Mouse (Mus musculus) naive thymus-derived CD4-positive, alpha-beta T cell, adult 5 months (primary cell): ENCODE results near the gene Icam1. TPM values are rescaled to one million over a fixed set of nuclear protein-coding genes. Genes with fewer than 3 reads are reported as not detected.

Experiments
- polyA plus RNA-seq: library from polyadenylated mRNA; unstranded; fragments of 100-300 nt; shearing (Covaris generic); gene quantifications from one replicate; pipeline ENCODE4 v1.2.1, GENCODE M21; 2017

Gene Icam1
- 31.7 TPM for polyA plus RNA-seq

DNA sequence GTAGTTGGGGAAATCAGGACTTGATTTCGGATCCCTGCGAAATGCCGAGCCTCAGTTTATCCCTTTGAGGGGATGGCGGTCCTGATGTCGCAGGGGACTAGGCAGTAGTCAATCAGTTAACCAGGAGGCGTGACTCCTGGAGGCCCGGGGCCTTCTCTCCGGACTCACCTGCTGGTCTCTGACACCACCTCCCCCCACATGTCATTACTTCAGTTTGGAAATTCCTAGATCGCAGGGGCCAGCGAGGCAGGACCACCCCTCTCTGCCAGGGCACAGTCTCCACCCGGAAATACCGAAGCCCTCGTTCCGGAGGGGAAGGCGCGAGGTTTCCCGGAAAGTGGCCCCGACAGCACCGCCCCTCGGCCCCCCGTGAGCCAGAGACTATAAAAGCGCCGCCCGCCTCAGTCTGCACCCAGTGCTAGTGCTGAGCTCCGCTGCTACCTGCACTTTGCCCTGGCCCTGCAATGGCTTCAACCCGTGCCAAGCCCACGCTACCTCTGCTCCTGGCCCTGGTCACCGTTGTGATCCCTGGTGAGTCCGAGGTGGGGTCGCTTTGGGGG is at the start of gene Icam1:
TSS of gene Icam1 (plus strand) at position 415 of the 560 bp plus-strand sequence.

GRCm38 (mm10) chr9:20976216-20976960 is 39.4 kb upstream of the Icam1 start, which contains the start of gene S1pr2:
S1pr2 (minus strand) TSS chr9:20976781.

GRCm38 (mm10) chr9:21002627-21003551 is 12.9 kb upstream of the Icam1 start, which contains the start of gene Mrpl4:
Mrpl4 (plus strand) TSS chr9:21002738.

GRCm38 (mm10) chr9:21029291-21030054 is 13.7 kb downstream of the Icam1 start, which contains the start of gene Icam4:
Icam4 (plus strand) TSS chr9:21029373.

GRCm38 (mm10) chr9:21031896-21032351 is 16.1 kb downstream of the Icam1 start, which contains the start of gene Icam5:
Icam5 (plus strand) TSS chr9:21032073.

DNA sequence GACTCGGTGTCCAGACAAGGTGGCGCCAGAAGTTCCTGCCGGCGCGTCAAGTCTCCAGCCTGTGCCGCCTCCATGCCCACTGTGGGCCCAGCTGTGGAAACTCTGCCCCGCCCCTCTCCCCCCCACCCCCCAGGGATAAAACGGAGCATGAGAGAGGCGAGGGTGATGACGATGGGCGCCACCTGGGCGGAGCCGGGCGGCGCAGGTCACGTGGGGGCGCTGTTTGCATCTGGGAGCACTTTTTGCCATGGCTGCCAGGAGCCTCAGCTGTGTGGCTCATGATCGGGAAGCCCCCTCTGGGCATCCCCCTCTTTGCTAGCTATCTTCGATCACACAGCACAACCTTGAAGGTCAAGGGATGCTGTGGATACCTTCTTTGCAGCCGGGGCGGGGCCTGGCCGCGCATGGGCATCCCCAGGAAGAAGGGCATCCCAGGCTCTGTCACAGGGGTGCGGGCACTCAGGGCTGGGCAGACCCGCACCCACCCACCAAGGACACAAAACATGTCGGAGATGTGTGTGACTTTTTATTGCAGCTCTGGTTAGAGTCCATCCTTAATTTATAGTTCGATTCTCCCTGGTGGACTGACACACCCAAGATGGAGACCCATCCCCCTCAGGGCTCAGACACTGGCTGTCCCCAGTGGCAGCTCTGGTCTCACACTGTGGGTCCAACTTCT is 51.4 kb downstream of the Icam1 start, which contains the start of gene Zglp1:
TSS of gene Zglp1 (minus strand) at position 88 of the 679 bp plus-strand sequence.

DNA sequence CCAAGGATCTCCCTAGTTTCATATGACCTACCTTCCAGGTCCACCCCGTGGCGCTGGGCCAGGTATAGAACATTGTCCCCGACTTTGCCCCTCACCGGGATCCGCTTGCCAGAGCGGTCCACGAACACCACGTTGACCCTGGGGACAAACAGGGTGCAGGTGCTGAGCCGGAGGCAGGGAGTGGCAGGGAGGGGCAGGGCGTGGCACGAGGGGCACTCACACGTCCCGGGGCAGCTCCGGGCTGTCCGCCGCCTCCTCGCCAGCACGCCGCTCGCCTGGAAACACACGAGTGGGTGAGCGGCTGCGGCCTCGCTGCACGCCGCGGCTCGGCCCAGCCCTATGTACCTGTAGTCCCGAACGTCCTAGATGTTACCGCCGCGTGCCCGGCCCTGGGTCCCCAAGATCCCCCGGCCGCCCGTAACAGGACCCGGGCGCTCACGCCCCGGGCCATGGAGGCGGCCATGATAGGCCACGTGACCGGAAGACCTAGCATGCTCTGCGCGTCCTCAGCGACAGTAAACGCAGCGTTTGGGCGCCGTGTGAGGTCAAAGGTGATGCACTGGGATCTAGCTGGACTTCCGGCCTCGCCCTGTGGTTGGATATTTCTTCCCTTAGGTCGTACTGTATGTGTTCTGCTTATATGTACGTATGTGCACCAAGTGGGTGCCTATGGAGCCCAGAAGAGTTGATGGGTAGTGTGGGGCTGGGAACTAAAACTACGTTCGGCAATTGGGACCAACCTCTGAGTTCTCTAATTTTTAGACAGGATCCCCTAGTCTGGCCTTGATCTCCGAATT is 57.5 kb downstream of the Icam1 start, which contains the start of the genes Gm49373 and Fdx1l:
TSS of gene Gm49373 (minus strand) at position 53 of the 797 bp plus-strand sequence.
TSS of gene Fdx1l (minus strand) at position 571 of the 797 bp plus-strand sequence.

Other genes starting within 250 kb of the Icam1 start
- not detected for gene Col5a3, start 200.9 kb upstream of the Icam1 start, polyA plus RNA-seq
- gene Rdh8, start 197.5 kb upstream of the Icam1 start, polyA plus RNA-seq: not detected
- 25.8 TPM for gene A230050P20Rik, start 147.3 kb upstream of the Icam1 start, polyA plus RNA-seq
- gene Angptl6, start 136.3 kb upstream of the Icam1 start, polyA plus RNA-seq: 5.3 TPM
- 106 TPM for gene Ppan, start 127.8 kb upstream of the Icam1 start, polyA plus RNA-seq
- 303 TPM for gene Eif3g, start 117.4 kb upstream of the Icam1 start, polyA plus RNA-seq
- gene Dnmt1, start 56.1 kb upstream of the Icam1 start, polyA plus RNA-seq: 75.5 TPM
- 2.3 TPM for gene S1pr2, start 39.2 kb upstream of the Icam1 start, polyA plus RNA-seq
- 96.9 TPM for gene Mrpl4, start 13.2 kb upstream of the Icam1 start, polyA plus RNA-seq
- 0.56 TPM for gene Icam4, start 13.4 kb downstream of the Icam1 start, polyA plus RNA-seq
- not detected for gene Icam5, start 16.1 kb downstream of the Icam1 start, polyA plus RNA-seq
- not detected for gene Zglp1, start 51.1 kb downstream of the Icam1 start, polyA plus RNA-seq
- 0.44 TPM for gene Gm49373, start 57.1 kb downstream of the Icam1 start, polyA plus RNA-seq
- 35.4 TPM for gene Fdx1l, start 57.6 kb downstream of the Icam1 start, polyA plus RNA-seq
- gene Gm38431, start 76.0 kb downstream of the Icam1 start, polyA plus RNA-seq: 2.2 TPM
- 64.1 TPM for gene Raver1, start 76.0 kb downstream of the Icam1 start, polyA plus RNA-seq
- 47.8 TPM for gene Tyk2, start 115.3 kb downstream of the Icam1 start, polyA plus RNA-seq
- gene Cdc37, start 134.0 kb downstream of the Icam1 start, polyA plus RNA-seq: 278 TPM
- 0.35 TPM for gene Pde4a, start 149.7 kb downstream of the Icam1 start, polyA plus RNA-seq
- 31.0 TPM for gene Keap1, start 223.4 kb downstream of the Icam1 start, polyA plus RNA-seq
- not detected for gene S1pr5, start 232.5 kb downstream of the Icam1 start, polyA plus RNA-seq
- gene Atg4d, start 249.3 kb downstream of the Icam1 start, polyA plus RNA-seq: 59.5 TPM